Mouse (Mus musculus): Measurements from ENCODE around the gene Rab17. TPM values are rescaled to one million over a fixed set of nuclear protein-coding genes. Genes with fewer than 3 reads are reported as not detected.
A peak's percentile ranks its signal among the peaks of the same experiment; 100 is the strongest.

Gene Rab17
- polyA plus RNA-seq, 1 experiment from 2014 or later = 3.8 TPM

DNA sequence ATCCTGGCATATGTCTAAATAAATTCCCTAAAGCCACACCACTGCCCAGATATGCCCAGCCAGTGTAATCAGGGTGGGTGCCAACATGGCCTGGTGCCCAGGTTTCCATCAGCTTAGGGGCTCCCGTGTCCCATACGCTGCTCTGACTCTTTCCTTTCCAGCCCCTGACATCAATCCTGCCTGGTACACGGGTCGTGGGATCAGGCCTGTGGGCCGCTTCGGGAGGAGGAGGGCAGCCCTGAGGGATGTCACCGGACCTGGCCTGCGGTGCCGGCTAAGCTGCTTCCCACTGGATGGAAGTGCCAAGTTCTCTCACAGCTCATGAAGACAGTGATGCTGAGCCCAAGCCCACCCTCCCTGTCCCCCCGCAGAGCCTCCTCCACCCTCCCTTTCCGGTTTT lies 15.8 kb downstream of the Rab17 start:
- H3K9me3 ChIP-seq = no peaks in the 10 kb centered on the region
- H3K9ac ChIP-seq = no peak overlapping the region
- H3K36me3 ChIP-seq = no peaks in the 10 kb centered on the region
- H3K4me1 ChIP-seq = peaks cover 4% of the 10 kb centered on the region
- H3K4me3 ChIP-seq = no peak overlapping the region
- no peak for ATAC-seq (ENCODE audit: borderline replicate concordance, extremely low read depth, low FRiP score, low TSS enrichment)
- H3K27me3 ChIP-seq = peaks cover 4% of the 10 kb centered on the region; the same call in 1 of the 2 replicates
- no peak overlapping the region for H3K27ac ChIP-seq
- no peak overlapping the region for H3K4me2 ChIP-seq
- WGBS = 62% methylated on average over 11 of the region's 11 CpGs

GRCm38 (mm10) chr1:90952808-90953207 lies 16.7 kb downstream of the Rab17 start, which contains the start of gene Prlh:
Prlh (plus strand) TSS chr1:90953108.
- Histone ChIP-seq H3K36me3 (no peaks in the 10 kb centered on the region), H3K4me2 (no peak within 1 kb of the TSS), H3K27me3 (no peaks in the 10 kb centered on the region), H3K4me3 (no peak within 1 kb of the TSS), H3K27ac (no peak within 1 kb of the TSS), H3K9me3 (no peaks in the 10 kb centered on the region), H3K9ac (no peak within 1 kb of the TSS), H3K4me1 (peaks cover 4% of the 10 kb centered on the region)
- ATAC-seq (ENCODE audit: borderline replicate concordance, extremely low read depth, low FRiP score, low TSS enrichment) = no peak
- WGBS = 81% methylated on average over 8 of the region's 8 CpGs

DNA sequence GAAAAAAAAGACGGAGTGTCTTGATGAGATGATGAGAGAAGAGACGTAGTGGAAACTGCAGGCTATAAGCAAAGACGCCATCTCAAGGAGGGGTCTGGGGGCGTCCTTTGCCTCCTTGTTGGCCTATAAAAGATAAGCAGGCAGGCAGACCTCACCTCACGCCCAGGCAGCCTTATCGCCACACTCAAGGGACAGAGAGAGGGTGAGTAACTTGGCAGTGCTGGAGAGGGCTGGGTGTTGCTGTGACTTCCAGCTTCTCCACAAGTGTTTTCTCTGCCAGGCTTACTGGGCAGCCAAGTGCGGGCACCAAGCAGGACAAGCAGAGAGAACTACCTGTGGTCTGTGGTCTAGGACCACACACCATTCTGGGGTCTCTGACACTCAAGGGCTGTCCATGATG lies 17.8 kb downstream of the Rab17 start:
- H3K4me3 ChIP-seq = no peak overlapping the region
- H3K27ac ChIP-seq = no peak overlapping the region
- H3K9ac ChIP-seq = no peak overlapping the region
- H3K27me3 ChIP-seq = no peaks in the 10 kb centered on the region
- no peaks in the 10 kb centered on the region for H3K36me3 ChIP-seq
- no peaks in the 10 kb centered on the region for H3K9me3 ChIP-seq
- H3K4me2 ChIP-seq = no peak overlapping the region
- WGBS = 51% methylated on average over 7 of the region's 7 CpGs
- ATAC-seq (ENCODE audit: borderline replicate concordance, extremely low read depth, low FRiP score, low TSS enrichment) = no peak
- H3K4me1 ChIP-seq = peaks cover 4% of the 10 kb centered on the region

DNA sequence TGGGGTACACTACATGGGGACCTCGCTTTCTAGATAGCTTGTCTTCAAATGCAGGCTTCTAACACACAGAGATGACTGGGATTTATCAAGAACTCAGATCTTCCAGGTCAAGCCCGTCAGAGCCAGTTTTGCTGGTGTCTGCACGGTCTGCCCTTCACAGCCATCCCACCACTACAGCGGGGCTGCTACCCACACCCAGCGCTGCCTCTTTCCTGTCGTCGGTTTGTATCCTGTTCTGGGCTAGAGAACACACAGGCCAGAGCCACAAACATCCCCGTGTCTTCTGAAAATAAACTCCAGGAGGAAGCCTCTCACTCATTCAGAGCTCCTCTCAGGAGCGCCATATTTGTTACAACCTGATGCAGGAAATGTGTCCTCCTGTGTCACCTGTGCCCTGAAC lies 20.2 kb downstream of the Rab17 start:
- WGBS = 39% methylated on average over 9 of the region's 9 CpGs
- Histone ChIP-seq H3K27ac (no peak overlapping the region), H3K27me3 (no peaks in the 10 kb centered on the region), H3K4me2 (no peak overlapping the region), H3K9ac (no peak overlapping the region), H3K4me1 (peaks cover 4% of the 10 kb centered on the region), H3K36me3 (no peaks in the 10 kb centered on the region), H3K4me3 (no peak overlapping the region), H3K9me3 (no peaks in the 10 kb centered on the region)
- ATAC-seq (ENCODE audit: borderline replicate concordance, extremely low read depth, low FRiP score, low TSS enrichment) = no peak

DNA sequence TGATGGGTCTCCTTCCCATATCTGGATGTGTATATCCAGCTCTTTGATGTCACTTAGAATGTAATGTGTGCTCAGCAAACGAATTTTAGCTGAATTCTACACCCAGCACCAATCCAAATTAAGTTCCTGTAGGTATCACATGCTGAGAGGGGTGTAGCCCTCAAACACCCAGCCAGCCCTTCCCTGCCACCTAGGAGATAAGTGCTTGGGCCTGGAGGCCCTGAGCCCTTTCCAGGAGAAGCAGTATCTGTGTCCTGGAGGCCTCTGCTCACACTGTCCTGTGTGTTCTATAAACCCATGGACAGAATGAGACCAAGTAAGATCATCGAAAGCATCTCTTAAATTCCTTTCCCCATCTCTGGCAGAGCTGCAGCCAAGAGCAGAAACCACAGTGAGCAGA lies 22.2 kb downstream of the Rab17 start:
- WGBS = 57% methylated on average over 2 of the region's 2 CpGs
- H3K4me1 ChIP-seq = no peaks in the 10 kb centered on the region
- no peak for ATAC-seq (ENCODE audit: borderline replicate concordance, extremely low read depth, low FRiP score, low TSS enrichment)
- H3K9me3 ChIP-seq = no peaks in the 10 kb centered on the region
- no peak overlapping the region for H3K27ac ChIP-seq
- H3K9ac ChIP-seq = no peak overlapping the region
- H3K4me2 ChIP-seq = no peak overlapping the region
- H3K27me3 ChIP-seq = no peaks in the 10 kb centered on the region
- no peak overlapping the region for H3K4me3 ChIP-seq
- H3K36me3 ChIP-seq = no peaks in the 10 kb centered on the region

GRCm38 (mm10) chr1:90945171-90945570 lies 24.3 kb downstream of the Rab17 start:
- Histone ChIP-seq H3K4me2 (no peak overlapping the region), H3K27me3 (no peaks in the 10 kb centered on the region), H3K36me3 (no peaks in the 10 kb centered on the region), H3K27ac (no peak overlapping the region), H3K4me3 (no peak overlapping the region), H3K4me1 (no peaks in the 10 kb centered on the region), H3K9me3 (no peaks in the 10 kb centered on the region), H3K9ac (no peak overlapping the region)
- 68% methylated on average over 10 of the region's 10 CpGs for WGBS
- ATAC-seq (ENCODE audit: borderline replicate concordance, extremely low read depth, low FRiP score, low TSS enrichment) = no peak

- H3K9ac ChIP-seq = no peak overlapping the region
Measured at GRCm38 (mm10) chr1:90939980-90940379, 29.5 kb downstream of the Rab17 start.

DNA sequence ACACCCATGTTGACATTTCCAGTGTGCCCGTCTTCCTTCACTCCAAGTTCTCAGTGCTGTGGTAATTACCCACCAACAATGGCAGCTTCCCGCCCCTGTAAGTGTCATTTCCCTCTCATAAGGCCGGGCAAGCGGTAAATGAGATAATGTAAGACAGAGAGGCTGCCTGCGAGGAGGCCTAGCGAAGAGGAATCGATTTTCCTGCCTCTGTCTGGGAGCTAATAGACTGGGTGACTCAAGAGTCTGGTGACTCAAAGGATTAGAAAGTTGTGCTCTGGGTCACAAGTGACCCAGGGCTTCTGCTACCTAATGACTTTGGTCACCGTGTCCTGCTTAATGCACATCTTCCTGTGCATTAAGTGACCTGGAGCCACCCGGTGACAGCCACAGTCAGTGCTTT lies 32.5 kb downstream of the Rab17 start:
- 67% methylated on average over 9 of the region's 9 CpGs for WGBS
- H3K9ac ChIP-seq = no peak overlapping the region

More at GRCm38 (mm10) chr1:90939980-90940379, 29.5 kb downstream of the Rab17 start:
- H3K27me3 ChIP-seq = no peaks in the 10 kb centered on the region
- no peak for ATAC-seq (ENCODE audit: borderline replicate concordance, extremely low read depth, low FRiP score, low TSS enrichment)
- 58% methylated on average over 4 of the region's 4 CpGs for WGBS
- no peak overlapping the region for H3K4me3 ChIP-seq
- no peak overlapping the region for H3K4me2 ChIP-seq
- no peaks in the 10 kb centered on the region for H3K36me3 ChIP-seq
- H3K9me3 ChIP-seq = no peaks in the 10 kb centered on the region
- no peak overlapping the region for H3K27ac ChIP-seq
- H3K4me1 ChIP-seq = no peaks in the 10 kb centered on the region

GRCm38 (mm10) chr1:90933001-90933400 lies 36.5 kb downstream of the Rab17 start:
- no peak overlapping the region for H3K4me3 ChIP-seq
- H3K9me3 ChIP-seq = no peaks in the 10 kb centered on the region
- no peak overlapping the region for H3K4me2 ChIP-seq
- peaks cover 7% of the 10 kb centered on the region for H3K4me1 ChIP-seq
- H3K36me3 ChIP-seq = no peaks in the 10 kb centered on the region
- no peaks in the 10 kb centered on the region for H3K27me3 ChIP-seq
- no peak overlapping the region for H3K9ac ChIP-seq
- ATAC-seq (ENCODE audit: borderline replicate concordance, extremely low read depth, low FRiP score, low TSS enrichment) = no peak
- H3K27ac ChIP-seq = no peak overlapping the region
- 56% methylated on average over 5 of the region's 5 CpGs for WGBS

More for the DNA sequence above, 32.5 kb downstream of the Rab17 start:
- H3K36me3 ChIP-seq = no peaks in the 10 kb centered on the region
- ATAC-seq (ENCODE audit: borderline replicate concordance, extremely low read depth, low FRiP score, low TSS enrichment) = no peak
- no peak overlapping the region for H3K4me3 ChIP-seq
- H3K27me3 ChIP-seq = no peaks in the 10 kb centered on the region
- H3K9me3 ChIP-seq = no peaks in the 10 kb centered on the region
- no peak overlapping the region for H3K4me2 ChIP-seq
- H3K27ac ChIP-seq = no peak overlapping the region
- H3K4me1 ChIP-seq = no peaks in the 10 kb centered on the region

- Histone ChIP-seq H3K4me1 (peaks cover 21% of the 10 kb centered on the region), H3K9ac (0 out of 2 replicates have a peak overlapping the region, but pooled peaks have one; percentile 26), H3K27ac (no peak overlapping the region), H3K4me3 (peak overlapping the region; percentile 30), H3K9me3 (no peaks in the 10 kb centered on the region), H3K36me3 (no peaks in the 10 kb centered on the region), H3K27me3 (no peaks in the 10 kb centered on the region), H3K4me2 (peak overlapping the region; percentile 66)
- peak; percentile 69 for ATAC-seq (ENCODE audit: borderline replicate concordance, extremely low read depth, low FRiP score, low TSS enrichment)
- WGBS = 7% methylated on average over 6 of the region's 6 CpGs
Measured at GRCm38 (mm10) chr1:90928575-90928934, 40.9 kb downstream of the Rab17 start.

- peak overlapping the region; percentile 26 for H3K9ac ChIP-seq
- H3K4me2 ChIP-seq = peak overlapping the region; percentile 66
- WGBS = 2% methylated on average over 23 of the region's 23 CpGs
- H3K4me1 ChIP-seq = peaks cover 21% of the 10 kb centered on the region
- peak overlapping the region; percentile 30 for H3K4me3 ChIP-seq
- no peaks in the 10 kb centered on the region for H3K36me3 ChIP-seq
- peak overlapping the region; percentile 49 for H3K27ac ChIP-seq
- H3K27me3 ChIP-seq = no peaks in the 10 kb centered on the region
- no peaks in the 10 kb centered on the region for H3K9me3 ChIP-seq
- ATAC-seq (ENCODE audit: borderline replicate concordance, extremely low read depth, low FRiP score, low TSS enrichment) = peak; percentile 62; the same call in 1 of the 2 replicates
Measured at GRCm38 (mm10) chr1:90927929-90928574, 41.4 kb downstream of the Rab17 start.

GRCm38 (mm10) chr1:90927308-90927707 lies 42.2 kb downstream of the Rab17 start:
- ATAC-seq (ENCODE audit: borderline replicate concordance, extremely low read depth, low FRiP score, low TSS enrichment) = peak; percentile 16; the same call in 1 of the 2 replicates
- Histone ChIP-seq H3K27ac (peak overlapping the region; percentile 49), H3K9ac (no peak overlapping the region), H3K4me2 (peak overlapping the region; percentile 66), H3K4me3 (no peak overlapping the region), H3K27me3 (no peaks in the 10 kb centered on the region), H3K36me3 (no peaks in the 10 kb centered on the region), H3K4me1 (peaks cover 21% of the 10 kb centered on the region), H3K9me3 (no peaks in the 10 kb centered on the region)
- 31% methylated on average over 15 of the region's 15 CpGs for WGBS

All from lung, embryonic 15.5 days (tissue).